Mouse (Mus musculus) retina, adult 2 months (tissue): ENCODE results near the gene Rcan2.

Experiments
- DNase-seq: peaks from one replicate; pipeline ENCODE4 v3.0.0-alpha.2; 2012; ENCODE audit warnings: low read depth, low spot score

The Rcan2 gene

DNA sequence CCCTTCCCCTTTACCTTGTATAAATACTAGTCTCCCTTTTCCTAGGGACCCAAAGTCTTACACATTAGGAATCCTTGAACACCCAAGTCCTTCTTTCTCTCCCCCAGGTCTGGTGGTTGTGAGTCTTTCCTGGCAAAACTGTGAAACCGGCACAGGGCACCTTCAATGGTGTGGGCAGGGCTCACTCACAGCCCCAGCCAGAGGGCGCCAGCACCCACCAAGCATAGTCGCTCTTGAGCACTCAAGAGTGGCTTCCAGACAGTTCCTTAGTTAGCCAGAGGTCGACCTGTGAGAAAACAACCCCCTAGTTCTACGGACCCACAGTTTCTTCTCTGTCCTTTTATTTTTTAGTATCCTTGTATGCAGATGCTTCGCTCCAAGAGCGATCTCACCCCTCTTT, at the start of gene Rcan2:
TSS of gene Rcan2 (plus strand) at position 275 of the 400 bp plus-strand sequence.
- DNase-seq, result no peak

DNA sequence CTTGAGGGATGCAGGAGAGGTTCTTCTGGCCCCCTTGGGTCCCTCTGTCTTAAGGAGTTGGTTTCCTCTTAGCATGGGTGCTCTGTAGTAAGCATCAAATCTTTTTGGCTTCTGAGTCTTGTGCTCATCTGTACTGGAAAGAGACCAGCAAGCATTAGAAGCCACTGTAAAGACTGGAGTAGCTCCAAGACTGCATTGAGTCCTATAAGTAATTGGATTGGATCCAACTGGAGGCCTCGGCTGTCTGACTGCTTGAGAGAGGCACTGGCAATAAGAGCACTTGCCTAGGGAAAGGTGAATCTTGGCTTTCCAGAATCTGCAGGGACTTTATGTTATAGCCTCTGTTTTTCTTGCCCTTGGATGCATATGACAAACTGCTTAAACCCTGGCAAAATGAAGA, 48.3 kb upstream of the Rcan2 start:
- DNase-seq, result no peak

DNA sequence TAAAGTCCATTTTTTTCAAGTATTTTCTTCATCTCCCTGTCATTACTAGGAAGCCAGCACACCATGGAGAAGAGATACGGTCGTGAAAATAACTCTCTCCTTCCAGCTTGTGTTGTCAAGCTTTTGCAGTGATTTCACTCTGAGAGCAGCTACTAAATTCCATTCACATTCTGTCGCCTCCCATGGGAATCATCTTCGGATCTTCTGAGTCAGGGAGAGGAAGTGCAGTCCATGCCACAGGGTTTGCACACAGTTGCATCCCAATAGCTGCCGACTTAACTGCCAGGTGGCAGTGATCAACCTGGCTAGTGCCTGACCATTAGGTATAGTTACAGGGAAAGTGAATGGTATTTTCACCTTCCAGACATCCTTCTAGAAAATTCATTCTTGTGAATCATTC, 46.5 kb upstream of the Rcan2 start:
- no peak for DNase-seq

DNA sequence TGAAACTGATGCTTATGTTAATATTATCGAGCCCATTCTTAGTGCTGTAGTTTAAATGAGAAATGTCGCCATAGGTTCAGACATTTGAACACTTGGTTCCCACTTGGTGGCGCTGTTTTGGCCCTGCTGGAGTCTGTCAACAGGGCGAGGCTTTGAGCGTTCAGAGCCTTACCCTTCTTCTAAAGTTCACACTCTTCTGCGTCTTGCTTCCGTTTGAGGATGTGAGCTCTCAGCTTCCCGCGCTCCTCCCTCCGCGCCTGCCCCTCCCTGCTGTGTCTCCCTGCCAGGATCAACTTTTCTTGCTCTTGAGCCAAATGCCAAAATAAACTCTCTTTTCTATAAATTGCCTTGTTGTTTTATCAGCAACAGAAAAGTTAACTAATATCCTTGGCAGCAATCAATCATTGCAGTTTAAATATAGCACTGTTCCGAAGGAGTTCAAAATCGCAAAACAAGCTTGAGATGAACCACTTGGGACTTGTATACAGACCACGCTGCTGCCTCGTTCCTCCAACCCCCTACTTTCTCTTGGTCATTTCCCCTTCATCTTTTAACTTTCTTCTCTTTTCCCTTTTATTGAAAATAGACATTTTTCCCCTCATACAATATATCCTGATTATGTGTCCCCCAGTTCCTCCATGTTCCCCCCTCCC, 42.4 kb upstream of the Rcan2 start:
- DNase-seq, result no peak

DNA sequence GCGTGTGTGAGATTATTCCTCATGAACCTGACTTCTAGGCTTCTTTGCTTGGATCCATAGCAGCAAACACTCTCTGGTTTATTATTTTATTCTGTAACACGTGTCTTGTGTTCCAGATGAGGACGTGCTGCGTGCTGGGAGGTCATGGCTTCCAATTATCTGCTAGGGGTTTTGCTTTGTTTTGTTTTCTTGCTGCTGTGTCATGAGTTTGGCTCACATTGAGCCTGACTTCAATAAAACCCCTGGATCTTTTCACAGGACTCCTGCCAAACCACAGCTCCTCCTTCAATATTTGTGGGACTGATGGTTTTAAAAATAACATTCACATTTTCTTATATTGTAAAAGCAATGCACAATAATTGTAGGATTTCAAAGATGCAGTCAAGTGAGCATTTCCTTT, 16.6 kb upstream of the Rcan2 start:
- no peak for DNase-seq

DNA sequence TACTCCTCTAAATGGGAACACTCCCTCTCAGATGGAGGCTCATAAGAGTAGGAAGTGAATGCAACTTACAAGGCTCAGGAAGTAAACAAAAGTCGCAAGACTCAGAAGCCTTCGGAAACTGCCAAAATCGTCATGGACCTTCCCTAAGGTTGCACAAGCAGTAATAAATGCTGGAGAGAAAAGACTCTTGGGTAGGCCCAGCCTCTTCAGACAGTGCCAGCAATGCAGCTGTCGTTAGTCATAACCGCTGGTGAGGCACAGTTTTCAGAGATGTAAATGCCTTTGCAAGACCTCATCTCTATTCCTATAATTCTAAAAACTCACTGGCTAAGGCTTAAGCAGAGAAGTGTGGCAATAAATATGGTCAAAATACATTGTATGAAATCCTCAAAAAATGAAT, 12.9 kb upstream of the Rcan2 start:
- DNase-seq, result no peak

DNA sequence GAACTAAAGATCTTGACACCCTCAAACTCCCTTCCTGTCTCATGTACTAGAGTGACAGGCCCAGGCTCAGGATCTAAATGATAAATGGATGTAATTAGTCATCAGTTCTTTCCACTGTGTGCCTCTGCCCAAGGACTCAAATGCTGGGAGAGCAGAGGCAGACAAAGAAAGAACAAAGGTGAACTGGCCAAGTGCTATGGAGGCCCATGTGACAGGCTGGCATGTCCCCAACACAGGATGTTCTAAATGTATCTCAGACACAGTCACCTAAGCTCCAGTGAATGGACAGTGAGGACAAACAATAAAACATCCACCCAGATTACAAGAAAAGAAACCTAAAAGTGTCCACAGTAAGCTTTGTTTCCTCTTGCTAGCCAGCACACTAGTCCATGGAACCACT, 11.8 kb upstream of the Rcan2 start:
- DNase-seq, result no peak

DNA sequence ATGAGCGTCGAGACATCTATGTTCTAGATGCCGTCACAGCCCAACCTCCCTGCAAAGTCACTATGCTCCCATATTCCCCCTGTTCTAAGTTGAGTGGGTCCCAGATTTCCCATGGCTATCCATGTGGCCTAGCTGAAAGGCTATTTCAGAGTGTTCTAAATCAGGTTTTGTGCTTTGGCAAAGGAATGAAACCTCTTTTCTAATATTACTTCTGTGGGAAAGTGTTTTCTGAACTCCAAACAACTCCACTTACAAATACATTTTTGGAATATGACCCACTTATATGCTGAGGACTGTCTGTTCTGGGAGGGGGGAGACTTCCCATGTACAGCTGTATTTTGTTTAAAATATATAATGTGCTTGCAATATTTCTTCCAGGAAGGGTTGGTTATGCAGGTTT, 9.4 kb upstream of the Rcan2 start:
- no peak for DNase-seq

DNA sequence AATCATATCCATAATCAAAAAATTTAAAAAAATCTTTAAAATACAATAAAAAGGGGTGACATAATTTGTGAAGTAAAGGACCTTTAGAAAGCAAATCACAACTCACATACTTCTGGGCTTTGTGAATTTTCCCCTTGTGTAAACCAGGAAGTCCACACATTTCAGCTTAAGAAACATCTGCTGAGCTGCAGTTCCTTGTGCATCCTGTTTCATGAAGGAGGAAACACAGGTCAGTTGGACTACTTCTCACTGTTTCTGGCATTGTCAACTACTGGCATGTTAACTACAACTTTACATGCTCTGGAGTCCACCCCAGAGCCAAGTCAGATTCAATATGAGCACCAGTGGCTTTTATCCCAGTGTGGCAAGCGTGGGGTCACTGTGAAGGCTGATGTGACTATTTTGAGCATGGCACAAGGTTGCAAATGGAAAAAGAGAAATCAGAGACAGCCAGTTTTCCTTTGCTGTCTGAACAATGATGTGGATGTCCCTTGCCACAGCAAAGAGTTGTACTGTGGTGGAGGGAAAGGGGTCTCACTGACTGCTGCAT, 6.3 kb upstream of the Rcan2 start:
- no peak for DNase-seq

DNA sequence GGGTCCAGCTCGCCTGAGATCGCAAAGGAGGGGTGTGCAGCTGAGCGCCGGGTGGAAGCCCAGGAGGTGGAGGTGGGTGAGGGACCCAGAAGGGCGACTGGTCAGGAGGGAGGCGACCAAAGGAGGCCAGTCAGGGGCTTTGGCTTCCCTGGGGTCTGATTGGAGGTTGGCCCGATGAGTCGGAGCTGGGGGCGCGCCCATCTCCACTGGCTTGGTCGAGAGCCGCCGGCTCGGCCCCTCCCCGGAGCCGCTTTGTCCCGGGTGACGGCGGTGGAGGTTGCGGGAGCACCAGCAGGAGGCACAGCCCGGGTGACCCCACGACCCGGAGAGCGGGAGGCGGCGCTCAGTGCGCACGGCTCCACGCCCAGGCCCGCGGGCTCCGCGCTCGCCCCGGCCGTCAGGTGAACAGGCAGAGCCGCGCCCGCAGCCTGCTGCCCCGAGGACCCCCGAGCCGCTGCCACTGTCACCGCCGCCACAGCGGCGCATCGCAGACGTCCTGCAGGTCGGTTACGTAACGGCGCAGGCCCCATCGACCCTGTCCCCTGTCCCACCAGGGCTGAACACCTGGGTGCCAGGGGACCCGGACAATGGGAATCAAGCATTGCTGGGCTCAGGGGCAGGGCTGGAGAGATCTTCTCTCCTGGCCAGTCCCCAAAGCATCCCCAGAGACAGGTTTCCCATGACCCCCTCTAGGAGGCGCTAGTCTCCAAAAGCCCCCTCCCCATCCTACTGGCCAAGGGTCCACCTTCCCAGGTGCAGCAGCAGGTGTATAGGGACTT, 633 bp downstream of the Rcan2 start:
- DNase-seq, result no peak

DNA sequence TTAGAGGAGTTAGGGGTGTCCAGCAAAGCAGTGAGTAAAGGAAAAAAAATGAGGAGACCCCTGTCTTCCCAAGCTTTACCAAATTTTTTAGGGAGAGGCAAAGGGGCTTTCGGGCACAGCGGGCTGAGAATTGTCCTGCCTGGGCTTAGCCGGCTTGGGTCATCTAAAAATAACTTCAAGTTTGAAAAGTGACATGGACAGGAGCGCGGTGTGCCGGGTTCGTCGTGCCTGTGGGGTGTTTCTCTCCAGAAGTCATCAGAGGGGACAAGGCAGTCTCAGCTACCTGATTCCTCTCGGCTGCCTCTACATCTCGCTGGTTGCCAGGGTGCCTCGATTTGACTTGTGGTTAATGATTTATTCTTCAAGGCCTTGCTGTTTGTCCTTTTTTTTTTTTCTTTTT, 1.3 kb downstream of the Rcan2 start:
- no peak for DNase-seq

DNA sequence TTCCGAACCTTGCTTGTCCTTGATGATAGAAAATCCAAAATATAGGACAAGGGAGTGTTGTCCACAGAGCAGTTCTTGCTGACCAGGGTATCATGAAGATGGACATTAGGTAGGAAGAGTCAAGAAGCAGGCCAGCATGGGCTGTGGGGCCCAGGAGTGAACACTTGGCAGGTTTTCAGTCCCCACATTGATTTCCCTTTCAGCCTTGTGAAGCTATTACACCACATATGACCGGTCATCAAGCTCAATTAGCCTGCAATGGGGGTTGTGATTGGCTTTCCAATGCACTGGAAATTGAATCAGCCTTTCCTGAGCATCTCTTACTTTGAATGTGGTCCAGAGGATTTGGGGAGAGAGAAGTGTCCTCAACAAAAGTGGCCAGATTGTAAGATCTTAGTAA, 2.0 kb downstream of the Rcan2 start:
- no peak for DNase-seq

DNA sequence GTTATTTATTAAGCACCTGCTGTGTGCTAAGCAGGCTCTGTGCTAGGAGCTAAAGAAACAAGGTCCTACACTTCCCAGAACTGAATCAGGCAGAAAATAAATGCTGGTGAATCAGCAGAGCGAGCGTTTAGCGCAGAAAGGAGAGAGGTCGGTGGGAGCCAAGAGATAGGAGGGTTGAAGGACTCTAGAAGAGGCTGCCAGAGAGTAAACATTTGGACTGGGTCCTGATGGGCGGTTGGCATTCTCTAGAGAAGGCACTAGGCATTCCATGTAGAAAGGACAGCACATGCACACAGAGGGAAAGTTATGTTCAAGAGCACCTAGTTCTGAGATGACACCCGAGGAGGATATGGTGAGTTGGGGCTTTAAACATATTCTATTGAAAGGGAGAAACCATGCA, 2.6 kb downstream of the Rcan2 start:
- no peak for DNase-seq

DNA sequence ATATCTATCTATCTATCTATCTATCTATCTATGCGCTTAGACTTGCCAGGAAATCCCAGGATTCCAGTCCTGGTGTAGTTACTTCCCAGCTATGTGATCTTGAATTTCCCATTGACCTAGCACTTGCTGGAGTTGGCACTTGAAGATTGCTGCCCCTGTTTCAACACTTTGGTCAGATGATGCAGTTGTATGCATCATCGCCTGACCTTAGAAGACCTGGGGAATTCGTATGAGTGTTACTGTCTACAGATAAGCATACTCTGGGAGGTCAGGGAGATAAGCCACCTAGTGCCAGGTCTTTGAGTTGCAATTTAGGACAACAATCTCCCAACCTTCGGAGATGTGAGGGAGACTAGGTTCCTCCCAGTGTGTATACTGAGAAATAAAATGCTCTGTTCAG, 5.7 kb downstream of the Rcan2 start:
- no peak for DNase-seq

DNA sequence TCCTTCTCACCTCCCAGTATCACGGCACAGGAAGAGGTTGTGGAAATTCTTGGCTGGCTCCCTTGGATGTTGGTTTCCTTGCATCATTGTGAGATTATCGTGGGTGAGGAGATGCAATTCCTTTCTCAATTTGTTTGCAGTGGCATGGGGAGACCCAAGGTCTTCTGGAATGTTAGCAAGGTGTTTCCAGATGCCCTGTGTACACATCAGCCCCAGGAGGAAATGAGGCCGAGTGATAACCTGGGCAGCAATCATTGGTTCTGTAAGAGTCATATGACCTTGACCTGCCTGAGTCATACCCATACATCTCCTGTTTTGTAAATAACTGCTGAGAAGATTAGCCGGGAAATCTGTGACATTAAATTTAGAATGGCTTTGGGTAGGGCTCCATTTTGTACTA, 10.3 kb downstream of the Rcan2 start:
- no peak for DNase-seq

DNA sequence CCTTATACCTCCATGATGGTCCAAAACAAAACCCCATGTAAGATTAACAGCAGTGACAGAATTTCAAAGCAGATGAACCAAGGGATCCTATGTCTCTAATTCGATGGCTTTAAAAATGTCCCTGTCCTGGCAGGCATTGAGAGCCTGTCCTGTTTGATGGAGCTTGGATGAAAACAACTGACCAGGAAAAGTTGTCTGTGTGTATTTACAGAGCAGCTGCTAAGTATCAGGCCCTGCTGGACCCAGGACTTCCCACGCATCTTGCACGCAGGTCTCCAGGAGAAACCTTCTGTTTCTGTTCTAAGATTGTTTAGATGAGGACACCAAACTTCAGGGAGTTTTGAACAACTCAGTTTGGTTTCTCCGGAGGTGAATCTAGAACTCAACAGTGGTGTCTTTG, 14.2 kb downstream of the Rcan2 start:
- no peak for DNase-seq

DNA sequence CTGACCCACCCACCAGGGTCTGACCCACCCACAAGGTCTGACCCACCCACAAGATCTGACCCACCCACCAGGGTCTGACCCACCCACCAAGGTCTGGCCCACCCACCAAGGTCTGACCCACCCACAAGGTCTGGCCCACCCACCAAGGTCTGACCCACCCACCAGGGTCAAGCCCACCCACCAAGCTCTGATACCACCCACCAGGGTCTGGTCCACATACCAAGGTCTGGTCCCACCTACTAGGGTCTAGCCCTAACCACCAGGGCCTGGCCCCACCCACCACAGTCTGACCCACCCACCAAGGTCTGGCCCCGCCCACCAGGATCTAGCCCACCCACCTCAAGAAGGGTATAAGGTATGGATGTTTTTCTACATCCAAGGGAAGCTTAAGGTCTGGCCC, 15.3 kb downstream of the Rcan2 start:
- no peak for DNase-seq

DNA sequence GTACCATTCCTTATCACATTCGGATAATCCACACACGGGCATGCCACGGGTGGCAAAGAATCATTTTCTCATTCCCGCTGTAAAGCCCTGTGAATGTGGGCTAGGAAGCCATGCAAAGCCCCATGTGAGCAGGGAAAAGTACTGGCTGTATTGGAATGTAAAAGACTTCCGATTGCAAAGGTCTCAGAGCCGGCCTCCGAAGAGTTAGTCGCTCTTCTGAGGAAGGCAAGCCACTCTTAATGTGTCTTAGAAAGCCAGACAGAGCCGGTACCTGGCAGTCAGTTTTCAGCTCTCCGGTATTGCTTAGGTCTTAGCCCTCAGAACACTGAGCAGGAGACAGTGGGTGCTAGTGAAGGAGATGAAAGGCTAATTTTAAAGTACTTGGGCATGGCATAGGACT, 16.0 kb downstream of the Rcan2 start:
- no peak for DNase-seq

DNA sequence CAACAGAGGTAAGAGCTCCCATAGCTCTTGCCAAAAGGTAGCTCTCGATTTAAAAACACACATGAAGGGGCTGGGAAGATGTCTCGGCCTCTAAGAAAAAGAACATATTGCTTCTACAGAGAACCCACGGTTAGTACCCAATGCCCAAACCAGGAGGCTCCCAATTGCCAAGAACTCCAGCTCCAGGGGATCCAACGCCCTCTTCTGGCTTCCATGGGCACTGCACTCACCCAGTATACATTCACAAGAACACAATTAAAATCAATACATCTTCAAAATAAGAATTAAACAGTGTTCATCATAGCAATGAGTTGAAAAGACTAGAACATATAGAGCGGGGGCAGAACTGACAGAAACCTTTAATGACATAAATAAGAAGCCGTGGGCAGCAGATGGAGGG, 17.2 kb downstream of the Rcan2 start:
- DNase-seq, result no peak

DNA sequence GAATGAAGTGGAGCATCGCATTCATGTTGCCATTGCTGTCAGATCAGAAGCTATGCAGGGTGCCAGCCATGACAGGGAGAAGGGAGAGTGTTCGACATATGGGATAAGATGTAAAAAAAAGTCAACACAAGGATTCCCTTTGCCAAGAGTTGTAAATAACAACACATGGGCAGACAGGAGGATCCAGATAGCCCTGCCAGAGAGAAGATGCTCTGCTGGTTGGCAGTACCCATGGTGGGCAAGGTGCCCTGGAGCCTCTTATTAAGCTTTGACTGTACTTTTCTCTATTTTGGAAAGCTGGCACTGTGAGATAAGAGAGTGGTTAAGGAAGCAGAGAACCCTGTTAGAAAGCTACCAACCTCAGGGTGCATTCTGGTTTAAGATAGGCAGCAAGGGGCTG, 19.8 kb downstream of the Rcan2 start:
- DNase-seq, result no peak

DNA sequence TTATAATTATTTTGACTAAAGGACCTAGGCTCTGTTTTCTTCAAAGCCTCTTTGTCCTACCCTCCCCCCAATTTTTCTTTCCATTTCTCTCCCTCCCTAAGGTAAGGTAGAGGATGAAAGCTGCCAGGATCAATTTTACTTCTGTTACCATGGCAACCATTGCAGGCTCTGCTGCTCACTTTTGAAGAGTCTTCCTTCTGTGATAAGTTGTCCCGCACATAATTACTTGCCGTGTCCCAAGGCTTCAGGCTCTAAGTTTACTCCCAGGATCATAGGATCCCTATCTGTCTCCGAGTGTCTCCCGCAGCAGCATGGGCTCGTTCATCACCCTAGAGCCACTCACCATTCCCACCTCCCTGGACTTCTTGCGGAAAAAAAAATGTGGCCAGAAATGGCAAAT, 21.1 kb downstream of the Rcan2 start:
- no peak for DNase-seq

DNA sequence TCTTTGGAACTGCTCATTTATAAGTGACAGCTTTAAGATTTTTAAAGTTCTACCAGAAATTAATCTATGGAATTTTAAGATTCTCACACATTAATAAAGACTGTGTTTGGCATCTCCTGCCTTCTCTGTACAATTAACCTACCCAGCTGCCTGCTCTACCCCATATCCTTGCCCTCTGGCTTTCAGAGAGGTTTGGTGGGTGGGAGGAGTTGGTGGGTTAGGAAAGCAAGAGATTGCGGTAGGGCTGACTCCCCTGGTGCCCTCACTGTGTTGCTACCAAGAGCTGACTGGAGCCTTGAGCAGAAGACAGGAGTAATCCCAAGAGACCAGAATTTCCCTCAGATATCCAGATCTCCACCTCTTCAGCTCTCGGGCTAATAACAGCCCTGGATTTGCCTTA, 21.5 kb downstream of the Rcan2 start:
- DNase-seq, result no peak

DNA sequence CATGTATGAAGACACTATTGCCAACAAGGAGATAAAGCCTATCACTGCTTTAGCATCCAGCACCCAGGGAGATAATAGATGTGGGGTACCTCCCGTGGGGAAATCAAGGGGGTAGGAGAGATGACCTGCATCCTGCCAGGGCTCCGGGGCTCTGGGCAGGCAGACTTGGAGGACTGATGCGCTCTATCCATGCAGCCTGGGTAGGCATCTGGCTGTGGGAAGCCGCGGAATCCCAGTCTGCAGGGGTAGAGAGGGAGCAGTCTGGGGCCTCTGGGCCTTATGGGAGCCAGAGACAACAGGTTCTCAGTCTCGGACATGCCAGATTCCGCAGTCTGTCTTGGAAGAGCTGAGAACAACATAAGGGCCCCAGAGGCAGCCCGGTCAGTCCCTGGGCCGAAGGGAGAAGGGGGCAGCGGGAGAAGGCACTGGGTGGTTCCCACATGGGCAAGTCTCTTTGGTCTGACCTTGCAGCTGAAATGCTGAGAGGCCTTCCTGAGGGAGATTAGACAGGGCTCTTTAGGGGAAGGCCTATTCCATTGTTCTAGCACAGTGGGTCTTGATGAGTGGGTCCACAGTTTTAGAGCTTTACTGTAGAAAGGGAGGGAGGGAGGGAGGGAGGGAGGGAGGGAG, 23.7 kb downstream of the Rcan2 start:
- no peak for DNase-seq
